Mouse (Mus musculus) adrenal gland, adult 2 months (tissue): ENCODE measurements around the gene Wdr34. TPM values are rescaled to one million over a fixed set of nuclear protein-coding genes. Genes with fewer than 3 reads are reported as not detected.
A peak's percentile ranks its signal among the peaks of the same experiment; 100 is the strongest.

ENCODE experiments used
- DNase-seq: peaks from one replicate; pipeline ENCODE4 v3.0.0; 2021
- microRNA-seq, 2 experiments: library from miRNA; unstranded; fragments of <30 nt; microRNA quantifications; one replicate each; pipeline ENCODE4 v1.2.0; 2021
- polyA plus RNA-seq: library from polyadenylated mRNA; depleted of rRNA; stranded (reverse); fragments of >200 nt; gene quantifications from 2 replicates; pipeline ENCODE4 v1.2.3, GENCODE M21; 2012; rRNA removed
- total RNA-seq, 2 experiments: library from RNA; stranded (reverse); gene quantifications; 2 replicates each; pipeline ENCODE4 v1.2.3; 2021

The Wdr34 gene
- total and polyA plus RNA-seq, 3 experiments = 14.7 to 59.2 (median 22.0) TPM

- DNase-seq = no peak
Observed at GRCm38 (mm10) chr2:30032244-30032846, 16.3 kb downstream of the Wdr34 start.

GRCm38 (mm10) chr2:30026997-30027396 lies 21.7 kb downstream of the Wdr34 start:
- DNase-seq = no peak

GRCm38 (mm10) chr2:30025454-30025853 lies 23.2 kb downstream of the Wdr34 start:
- DNase-seq = no peak

GRCm38 (mm10) chr2:30014326-30014966 lies 34.2 kb downstream of the Wdr34 start:
- DNase-seq = no peak

- DNase-seq = peak; percentile 70
Observed at GRCm38 (mm10) chr2:30010840-30011281, 37.8 kb downstream of the Wdr34 start.

GRCm38 (mm10) chr2:30009101-30009500 lies 39.6 kb downstream of the Wdr34 start:
- DNase-seq = no peak

GRCm38 (mm10) chr2:29991962-29992361 lies 56.7 kb downstream of the Wdr34 start:
- DNase-seq = no peak

Small RNA genes within 50 kb of the gene (microRNA-seq; reads per million reads assigned to microRNA genes)
- gene Mir6997 = 0 reads per million in 2 experiments

Other genes starting within 250 kb of the Wdr34 start
- gene Slc27a4, start 246.2 kb downstream of the Wdr34 start, total RNA-seq = 10 to 100 TPM; 34.6 to 39.4 TPM
- 40.2 and 49.0 TPM in 2 replicates for gene Slc27a4, start 246.2 kb downstream of the Wdr34 start, polyA plus RNA-seq
- 10 to 100 TPM; 34.0 to 42.8 TPM for gene Urm1, start 228.8 kb downstream of the Wdr34 start, total RNA-seq
- 58.9 and 62.1 TPM in 2 replicates for gene Urm1, start 228.8 kb downstream of the Wdr34 start, polyA plus RNA-seq
- 10 to 100 TPM in 1 of 2 experiments, 1 to 10 TPM in 1; 5.3 to 19.1 TPM for gene Cercam, start 179.7 kb downstream of the Wdr34 start, total RNA-seq
- 25.3 and 26.6 TPM in 2 replicates for gene Cercam, start 179.7 kb downstream of the Wdr34 start, polyA plus RNA-seq
- 10 to 100 TPM; 32.8 to 35.7 TPM for gene Odf2, start 159.7 kb downstream of the Wdr34 start, total RNA-seq
- gene Odf2, start 159.7 kb downstream of the Wdr34 start, polyA plus RNA-seq = 27.8 and 29.6 TPM in 2 replicates
- 10 to 100 TPM; 33.0 to 33.5 TPM for gene Gle1, start 113.5 kb downstream of the Wdr34 start, total RNA-seq
- 9.5 and 12.2 TPM in 2 replicates for gene Gle1, start 113.5 kb downstream of the Wdr34 start, polyA plus RNA-seq
- gene Sptan1, start 83.3 kb downstream of the Wdr34 start, total RNA-seq = 100 to 1,000 TPM; 192 to 206 TPM
- gene Sptan1, start 83.3 kb downstream of the Wdr34 start, polyA plus RNA-seq = 70.2 and 77.0 TPM in 2 replicates
- 100 to 1,000 TPM; 202 to 236 TPM for gene Set, start 8.5 kb upstream of the Wdr34 start, total RNA-seq
- 94.3 and 101 TPM in 2 replicates for gene Set, start 8.5 kb upstream of the Wdr34 start, polyA plus RNA-seq
- 1 to 10 TPM; 4.7 to 6.2 TPM for gene Pkn3, start 28.8 kb upstream of the Wdr34 start, total RNA-seq
- 5.5 and 8.8 TPM in 2 replicates for gene Pkn3, start 28.8 kb upstream of the Wdr34 start, polyA plus RNA-seq
- 10 to 100 TPM; 16.2 to 18.9 TPM for gene Zdhhc12, start 44.8 kb upstream of the Wdr34 start, total RNA-seq
- gene Zdhhc12, start 44.8 kb upstream of the Wdr34 start, polyA plus RNA-seq = 120 and 123 TPM in 2 replicates
- 10 to 100 TPM; 35.0 to 40.2 TPM for gene Zer1, start 75.7 kb upstream of the Wdr34 start, total RNA-seq
- 91.0 and 95.5 TPM in 2 replicates for gene Zer1, start 75.7 kb upstream of the Wdr34 start, polyA plus RNA-seq
- 10 to 100 TPM; 47.8 to 55.2 TPM for gene Tbc1d13, start 84.9 kb upstream of the Wdr34 start, total RNA-seq
- gene Tbc1d13, start 84.9 kb upstream of the Wdr34 start, polyA plus RNA-seq = 60.2 and 69.7 TPM in 2 replicates
- 10 to 100 TPM; 29.2 to 42.5 TPM for gene Endog, start 122.6 kb upstream of the Wdr34 start, total RNA-seq
- 134 and 158 TPM in 2 replicates for gene Endog, start 122.6 kb upstream of the Wdr34 start, polyA plus RNA-seq
- gene Spout1, start 129.6 kb upstream of the Wdr34 start, total RNA-seq = 10 to 100 TPM; 18.7 to 23.6 TPM
- 28.5 and 36.4 TPM in 2 replicates for gene Spout1, start 129.6 kb upstream of the Wdr34 start, polyA plus RNA-seq
- gene Kyat1, start 157.0 kb upstream of the Wdr34 start, total RNA-seq = 10 to 100 TPM; 22.1 to 23.9 TPM
- 28.7 and 37.3 TPM in 2 replicates for gene Kyat1, start 157.0 kb upstream of the Wdr34 start, polyA plus RNA-seq
- gene Lrrc8a, start 188.8 kb upstream of the Wdr34 start, total RNA-seq = 10 to 100 TPM; 59.3 to 65.7 TPM
- gene Lrrc8a, start 188.8 kb upstream of the Wdr34 start, polyA plus RNA-seq = 40.5 and 44.8 TPM in 2 replicates
- gene Gm28035, start 191.7 kb upstream of the Wdr34 start, total RNA-seq = 1 to 10 TPM in 1 of 2 experiments, under 1 TPM in 1; 0.97 to 1.9 TPM
- gene Gm28035, start 191.7 kb upstream of the Wdr34 start, polyA plus RNA-seq = 14.0 and 15.0 TPM in 2 replicates
- gene Phyhd1, start 217.3 kb upstream of the Wdr34 start, total RNA-seq = 10 to 100 TPM; 17.5 to 18.0 TPM
- gene Phyhd1, start 217.3 kb upstream of the Wdr34 start, polyA plus RNA-seq = 8.5 and 18.3 TPM in 2 replicates
- not detected for gene Gm28038, start 232.2 kb upstream of the Wdr34 start, total RNA-seq
- gene Gm28038, start 232.2 kb upstream of the Wdr34 start, polyA plus RNA-seq = not detected in 2 replicates
- 10 to 100 TPM; 39.5 to 61.5 TPM for gene Dolk, start 237.5 kb upstream of the Wdr34 start, total RNA-seq
- 39.0 and 42.2 TPM in 2 replicates for gene Dolk, start 237.5 kb upstream of the Wdr34 start, polyA plus RNA-seq
- 10 to 100 TPM; 24.9 to 31.1 TPM for gene Nup188, start 237.5 kb upstream of the Wdr34 start, total RNA-seq
- gene Nup188, start 237.5 kb upstream of the Wdr34 start, polyA plus RNA-seq = 54.4 and 66.6 TPM in 2 replicates